Mouse (Mus musculus): ENCODE measurements around the gene Spsb4. TPM values are rescaled to one million over a fixed set of nuclear protein-coding genes. Genes with fewer than 3 reads are reported as not detected.
A peak's percentile ranks its signal among the peaks of the same experiment; 100 is the strongest.

Gene Spsb4
- polyA plus RNA-seq, 1 experiment from 2014 or later, result 14.5 TPM

GRCm38 (mm10) chr9:96989389-96989990, 29.2 kb downstream of the Spsb4 start:
- 42% methylated on average over 10 of the region's 10 CpGs for WGBS
- Histone ChIP-seq H3K27ac (no peak overlapping the region), H3K4me3 (no peak overlapping the region), H3K36me3 (no peaks in the 10 kb centered on the region), H3K9me3 (no peaks in the 10 kb centered on the region), H3K27me3 (no peaks in the 10 kb centered on the region), H3K4me2 (no peak overlapping the region), H3K9ac (no peak overlapping the region), H3K4me1 (peaks cover 14% of the 10 kb centered on the region; the same call in 1 of the 2 replicates)
- ATAC-seq (ENCODE audit: borderline replicate concordance, extremely low read depth, low FRiP score, low TSS enrichment), result no peak

GRCm38 (mm10) chr9:96986797-96987473, 31.7 kb downstream of the Spsb4 start:
- Histone ChIP-seq H3K27ac (no peak overlapping the region), H3K9me3 (no peaks in the 10 kb centered on the region), H3K36me3 (no peaks in the 10 kb centered on the region), H3K4me3 (no peak overlapping the region), H3K9ac (no peak overlapping the region), H3K4me2 (no peak overlapping the region), H3K4me1 (peaks cover 20% of the 10 kb centered on the region), H3K27me3 (no peaks in the 10 kb centered on the region)
- ATAC-seq (ENCODE audit: borderline replicate concordance, extremely low read depth, low FRiP score, low TSS enrichment), result no peak
- WGBS, result 26% methylated on average over 11 of the region's 11 CpGs

DNA sequence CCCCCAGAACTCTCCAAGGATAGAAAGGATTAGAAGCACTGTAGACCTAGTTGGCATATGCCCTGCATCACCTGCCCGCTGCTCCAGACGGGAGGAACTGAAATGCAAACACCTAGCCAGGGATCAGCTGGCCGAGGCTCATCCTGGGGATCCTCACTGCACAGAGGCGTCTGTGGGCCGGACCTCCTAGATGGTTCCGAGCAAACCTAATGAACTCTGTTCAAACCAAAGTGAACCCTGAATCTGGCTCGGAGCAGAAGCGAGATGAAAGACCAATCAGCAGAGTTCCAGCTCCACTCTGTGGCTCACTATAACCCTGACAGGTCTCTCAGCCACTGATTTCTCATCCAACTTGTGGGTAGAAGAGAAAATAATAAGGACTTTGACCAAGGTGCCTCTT, 34.6 kb downstream of the Spsb4 start:
- Histone ChIP-seq H3K9me3 (no peaks in the 10 kb centered on the region), H3K27me3 (no peaks in the 10 kb centered on the region), H3K4me3 (no peak overlapping the region), H3K9ac (no peak overlapping the region), H3K4me2 (no peak overlapping the region), H3K36me3 (no peaks in the 10 kb centered on the region), H3K27ac (no peak overlapping the region), H3K4me1 (peaks cover 43% of the 10 kb centered on the region)
- 81% methylated on average over 8 of the region's 8 CpGs for WGBS
- no peak for ATAC-seq (ENCODE audit: borderline replicate concordance, extremely low read depth, low FRiP score, low TSS enrichment)

DNA sequence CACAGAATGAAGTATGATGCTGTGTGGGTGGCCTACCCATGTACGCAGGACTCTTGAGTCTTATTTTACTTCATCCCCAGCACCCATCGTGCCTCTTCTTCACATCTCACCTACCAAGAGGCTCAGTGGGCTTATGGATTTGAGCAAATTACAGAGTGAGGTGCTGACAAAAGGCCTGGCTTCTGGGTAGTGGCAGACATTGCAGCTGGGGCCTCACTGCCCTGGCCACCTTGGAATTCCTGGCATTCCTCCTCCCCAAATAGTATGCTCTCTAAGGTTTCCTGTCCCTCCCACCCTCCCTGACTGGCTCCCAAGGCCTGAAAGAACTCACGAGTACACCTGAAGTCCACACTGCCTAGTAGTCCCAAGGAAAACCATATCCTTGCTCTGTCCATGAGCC, 35.7 kb downstream of the Spsb4 start:
- H3K4me1 ChIP-seq, result peaks cover 43% of the 10 kb centered on the region

DNA sequence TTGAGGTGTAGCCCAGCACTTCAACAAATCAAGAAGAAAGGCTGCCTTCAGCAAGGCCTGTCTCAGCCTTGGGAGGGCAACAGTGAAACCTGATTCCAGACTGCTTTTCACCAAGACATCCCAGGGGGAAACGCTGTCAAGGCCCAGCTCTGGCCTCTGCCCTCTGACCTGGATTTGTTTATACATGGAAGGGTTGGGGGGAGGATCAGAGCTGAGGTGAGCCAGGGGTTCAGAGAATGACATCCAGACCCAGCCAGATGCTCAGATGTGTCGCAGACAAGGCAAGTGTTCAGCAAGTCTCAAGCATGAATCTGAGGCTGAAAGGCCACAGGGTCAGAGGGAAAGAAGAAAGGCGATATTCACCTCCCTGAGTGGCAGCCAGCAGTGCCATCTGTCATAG, 36.3 kb downstream of the Spsb4 start:
- no peak overlapping the region for H3K9ac ChIP-seq
- WGBS, result 28% methylated on average over 3 of the region's 3 CpGs
- no peaks in the 10 kb centered on the region for H3K9me3 ChIP-seq
- no peak overlapping the region for H3K4me3 ChIP-seq
- H3K36me3 ChIP-seq, result no peaks in the 10 kb centered on the region
- H3K4me1 ChIP-seq, result peaks cover 43% of the 10 kb centered on the region
- H3K27me3 ChIP-seq, result no peaks in the 10 kb centered on the region
- H3K27ac ChIP-seq, result 0 out of 2 replicates have a peak overlapping the region, but pooled peaks have one; percentile 3
- no peak overlapping the region for H3K4me2 ChIP-seq
- no peak for ATAC-seq (ENCODE audit: borderline replicate concordance, extremely low read depth, low FRiP score, low TSS enrichment)

More for the DNA sequence above, 35.7 kb downstream of the Spsb4 start:
- Histone ChIP-seq H3K27ac (0 out of 2 replicates have a peak overlapping the region, but pooled peaks have one; percentile 3), H3K9me3 (no peaks in the 10 kb centered on the region), H3K36me3 (no peaks in the 10 kb centered on the region), H3K4me3 (no peak overlapping the region), H3K4me2 (no peak overlapping the region), H3K9ac (no peak overlapping the region), H3K27me3 (no peaks in the 10 kb centered on the region)
- 31% methylated on average over 3 of the region's 3 CpGs for WGBS
- 0 out of 2 replicates have a peak, but pooled peaks have one; percentile 36 for ATAC-seq (ENCODE audit: borderline replicate concordance, extremely low read depth, low FRiP score, low TSS enrichment)

- Histone ChIP-seq H3K36me3 (no peaks in the 10 kb centered on the region), H3K9ac (no peak overlapping the region), H3K27me3 (no peaks in the 10 kb centered on the region), H3K4me1 (peaks cover 41% of the 10 kb centered on the region), H3K4me2 (no peak overlapping the region), H3K4me3 (no peak overlapping the region), H3K9me3 (no peaks in the 10 kb centered on the region), H3K27ac (no peak overlapping the region)
- 75% methylated on average over 5 of the region's 5 CpGs for WGBS
- ATAC-seq (ENCODE audit: borderline replicate concordance, extremely low read depth, low FRiP score, low TSS enrichment), result no peak
These were observed 36.8 kb downstream of the Spsb4 start for GRCm38 (mm10) chr9:96981836-96982235.

DNA sequence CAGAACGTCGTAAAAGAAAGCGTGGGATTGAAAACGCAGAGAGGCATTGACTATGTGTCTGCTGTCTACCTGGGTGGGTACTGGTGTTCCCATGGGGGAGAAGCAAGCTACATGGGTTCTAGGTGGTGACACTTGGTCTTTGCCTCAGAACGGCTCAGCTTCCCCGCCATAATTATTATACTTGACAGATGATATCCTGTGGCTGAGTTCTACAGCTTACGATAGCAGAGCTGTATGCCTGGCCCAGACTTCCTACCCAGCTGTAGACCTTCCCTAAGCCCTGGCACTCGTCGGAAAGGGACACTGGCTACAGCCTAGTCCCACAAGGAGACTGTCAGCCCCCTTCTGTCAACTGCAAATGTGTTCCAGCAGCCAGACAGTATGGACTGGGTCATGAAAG, 37.5 kb downstream of the Spsb4 start:
- Histone ChIP-seq H3K4me3 (no peak overlapping the region), H3K27ac (peak overlapping the region; percentile 52; the same call in 1 of the 2 replicates), H3K4me2 (no peak overlapping the region), H3K4me1 (peaks cover 41% of the 10 kb centered on the region), H3K9me3 (no peaks in the 10 kb centered on the region), H3K9ac (no peak overlapping the region), H3K36me3 (no peaks in the 10 kb centered on the region), H3K27me3 (no peaks in the 10 kb centered on the region)
- WGBS, result 36% methylated on average over 9 of the region's 9 CpGs
- no peak for ATAC-seq (ENCODE audit: borderline replicate concordance, extremely low read depth, low FRiP score, low TSS enrichment)

DNA sequence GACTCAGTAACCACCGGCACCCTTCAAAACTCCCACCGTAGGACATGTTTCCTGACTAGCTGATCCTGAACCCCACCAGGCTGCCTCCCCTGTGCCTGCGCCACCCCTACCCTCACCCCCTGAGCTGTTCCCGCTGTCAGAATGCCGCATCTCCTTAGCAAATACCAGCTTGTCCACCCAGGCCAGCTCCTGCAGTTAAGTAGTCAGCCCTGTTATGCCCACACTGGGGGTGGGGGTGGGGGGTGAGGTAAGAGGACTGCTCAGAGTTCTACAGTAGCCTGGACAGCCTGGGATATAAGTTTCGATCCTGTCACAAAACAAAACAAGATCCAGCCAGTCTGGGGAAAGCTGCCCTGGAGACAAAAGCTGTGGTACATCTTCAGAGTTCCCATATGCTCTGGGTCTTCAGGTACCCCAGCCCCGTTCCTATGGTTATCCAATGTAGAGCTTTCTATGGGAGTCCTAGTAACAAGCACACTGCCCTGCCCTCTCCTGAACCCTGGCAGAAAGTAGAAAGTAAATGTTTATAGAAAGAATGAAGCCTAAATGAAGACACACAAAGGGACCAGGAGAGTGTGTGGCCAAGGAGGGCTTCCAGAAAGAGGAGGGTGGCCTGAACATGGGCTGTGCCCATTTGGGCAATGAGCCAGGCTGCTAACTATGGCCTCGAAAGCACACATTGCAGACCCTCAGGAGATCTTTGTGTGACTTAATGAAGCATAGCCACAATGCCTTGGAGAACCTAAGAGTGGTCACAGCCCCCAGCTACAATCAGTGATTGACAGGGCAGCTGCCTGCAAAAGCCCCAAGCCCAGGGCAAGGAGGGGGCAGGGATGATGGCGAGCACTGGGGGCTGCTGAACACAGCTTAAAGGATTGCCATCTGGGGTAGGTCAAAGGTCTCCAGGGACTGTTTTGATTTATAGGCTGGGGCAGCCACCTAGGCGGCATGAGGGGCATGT, 38.3 kb downstream of the Spsb4 start:
- peak overlapping the region; percentile 52 for H3K27ac ChIP-seq
- H3K9ac ChIP-seq, result no peak overlapping the region

DNA sequence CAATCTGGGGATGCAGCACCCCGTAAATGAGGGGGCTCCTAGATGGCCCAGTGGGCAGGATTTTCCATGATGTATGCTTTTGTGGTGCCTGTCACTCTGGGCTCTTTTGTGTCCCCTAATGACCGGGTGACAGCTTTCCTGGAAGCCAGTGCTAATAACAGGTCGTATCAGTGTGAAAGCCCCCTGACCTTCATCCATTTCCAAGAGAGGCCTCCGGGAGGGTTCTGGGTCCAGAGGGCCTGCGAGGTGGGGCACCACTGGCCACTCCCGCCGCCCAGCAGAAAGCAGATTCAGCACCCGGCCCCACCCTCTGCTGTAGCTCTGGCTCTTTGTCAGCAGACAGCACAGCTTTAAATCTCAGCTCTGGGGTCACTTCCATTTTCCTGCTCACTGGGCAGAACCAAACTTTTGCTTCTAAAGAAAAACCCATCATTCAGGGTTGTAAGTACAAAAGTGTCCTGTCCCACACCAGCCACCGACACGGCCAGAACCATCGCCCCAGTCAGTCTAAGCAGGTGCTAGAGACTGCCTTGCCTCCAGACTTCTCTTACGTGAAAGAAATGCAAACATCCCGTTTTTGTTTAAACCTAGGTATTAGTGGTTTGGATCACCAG, 39.1 kb downstream of the Spsb4 start:
- H3K9me3 ChIP-seq, result no peaks in the 10 kb centered on the region
- no peak overlapping the region for H3K9ac ChIP-seq
- H3K4me1 ChIP-seq, result peaks cover 41% of the 10 kb centered on the region
- peak overlapping the region; percentile 52 for H3K27ac ChIP-seq
- 25% methylated on average over 13 of the region's 13 CpGs for WGBS
- H3K36me3 ChIP-seq, result no peaks in the 10 kb centered on the region
- H3K4me3 ChIP-seq, result no peak overlapping the region
- no peaks in the 10 kb centered on the region for H3K27me3 ChIP-seq
- ATAC-seq (ENCODE audit: borderline replicate concordance, extremely low read depth, low FRiP score, low TSS enrichment), result no peak
- H3K4me2 ChIP-seq, result peak overlapping the region; percentile 5; the same call in 1 of the 2 replicates

More for the DNA sequence above, 38.3 kb downstream of the Spsb4 start:
- no peaks in the 10 kb centered on the region for H3K27me3 ChIP-seq
- no peaks in the 10 kb centered on the region for H3K9me3 ChIP-seq
- WGBS, result 31% methylated on average over 10 of the region's 10 CpGs
- peak; percentile 37; the same call in 1 of the 2 replicates for ATAC-seq (ENCODE audit: borderline replicate concordance, extremely low read depth, low FRiP score, low TSS enrichment)
- peaks cover 41% of the 10 kb centered on the region for H3K4me1 ChIP-seq
- H3K36me3 ChIP-seq, result no peaks in the 10 kb centered on the region
- H3K4me2 ChIP-seq, result peak overlapping the region; percentile 5; the same call in 1 of the 2 replicates
- no peak overlapping the region for H3K4me3 ChIP-seq

DNA sequence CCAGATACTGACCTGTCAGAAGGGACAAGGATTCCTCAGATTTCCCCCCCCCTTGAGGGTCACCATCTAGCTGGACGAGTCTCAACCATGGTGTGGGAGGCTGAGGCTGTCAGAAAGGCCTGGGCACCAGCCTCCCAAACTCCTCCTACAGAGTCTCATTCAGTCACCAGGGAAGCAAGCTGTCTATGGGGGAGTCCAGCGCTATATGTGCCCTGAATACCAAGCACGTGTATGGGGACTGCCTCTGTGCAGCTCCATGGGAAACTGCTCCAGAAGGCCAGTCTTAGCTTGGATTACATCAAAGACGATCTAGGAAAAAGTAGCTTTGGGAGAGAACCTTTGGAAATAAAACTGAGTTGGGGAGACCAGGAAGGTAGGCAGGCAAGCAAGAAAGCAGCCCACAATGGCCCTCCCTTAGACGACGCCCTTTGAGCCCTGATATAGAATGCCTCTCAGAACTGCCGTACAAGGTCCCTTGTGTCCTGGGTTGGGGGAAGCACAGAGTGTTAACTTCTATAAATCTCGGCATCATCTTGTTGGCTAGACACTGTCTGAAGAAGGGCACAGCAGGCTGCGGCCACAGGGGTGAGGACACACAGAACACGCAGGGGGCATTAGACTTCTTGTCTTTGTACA, 40.4 kb downstream of the Spsb4 start:
- H3K36me3 ChIP-seq, result no peaks in the 10 kb centered on the region
- no peaks in the 10 kb centered on the region for H3K9me3 ChIP-seq
- WGBS, result 80% methylated on average over 10 of the region's 10 CpGs
- no peaks in the 10 kb centered on the region for H3K27me3 ChIP-seq
- ATAC-seq (ENCODE audit: borderline replicate concordance, extremely low read depth, low FRiP score, low TSS enrichment), result no peak
- no peak overlapping the region for H3K4me3 ChIP-seq
- H3K4me1 ChIP-seq, result peaks cover 33% of the 10 kb centered on the region
- no peak overlapping the region for H3K4me2 ChIP-seq
- no peak overlapping the region for H3K27ac ChIP-seq
- H3K9ac ChIP-seq, result no peak overlapping the region
